Mouse (Mus musculus): ENCODE data around the gene Vangl2. TPM values are rescaled to one million over a fixed set of nuclear protein-coding genes. Genes with fewer than 3 reads are reported as not detected.

Gene Vangl2
- polyA plus RNA-seq, 1 experiment from 2014 or later, result 23.3 TPM

- H3K9ac ChIP-seq (ENCODE audit: low read length), result no peak overlapping the region
- no peaks in the 10 kb centered on the region for H3K36me3 ChIP-seq (ENCODE audit: control insufficient read depth, insufficient read depth, low read length)
- H3K4me3 ChIP-seq (ENCODE audit: low read depth, low read length), result no peak overlapping the region
- DNase-seq (ENCODE audit: low spot score) (no peak), ATAC-seq (ENCODE audit: insufficient number of reproducible peaks, low FRiP score, low TSS enrichment, low read depth) (no peak)
- WGBS, result 77% methylated on average over 2 of the region's 2 CpGs
- no peaks in the 10 kb centered on the region for H3K9me3 ChIP-seq (ENCODE audit: control insufficient read depth, low read length)
- no peaks in the 10 kb centered on the region for H3K27me3 ChIP-seq (ENCODE audit: control insufficient read depth, insufficient read depth, low read length)
- H3K4me2 ChIP-seq (ENCODE audit: low read depth, severe bottlenecking), result no peak overlapping the region
- H3K4me1 ChIP-seq (ENCODE audit: control insufficient read depth, insufficient read depth, low read length), result no peaks in the 10 kb centered on the region
- H3K27ac ChIP-seq (replicated peaks; ENCODE audit: low read depth, low read length), result no peak overlapping the region
Observed at GRCm38 (mm10) chr1:171957411-171957810, 70.8 kb downstream of the Vangl2 start.

- H3K36me3 ChIP-seq (ENCODE audit: control insufficient read depth, insufficient read depth, low read length), result no peaks in the 10 kb centered on the region
- H3K4me1 ChIP-seq (ENCODE audit: control insufficient read depth, insufficient read depth, low read length), result no peaks in the 10 kb centered on the region
- no peaks in the 10 kb centered on the region for H3K27me3 ChIP-seq (ENCODE audit: control insufficient read depth, insufficient read depth, low read length)
- DNase-seq (ENCODE audit: low spot score), result no peak
- H3K9ac ChIP-seq (ENCODE audit: low read length), result no peak overlapping the region
- H3K27ac ChIP-seq (replicated peaks; ENCODE audit: low read depth, low read length), result no peak overlapping the region
- 78% methylated on average over 6 of the region's 6 CpGs for WGBS
- no peak overlapping the region for H3K4me2 ChIP-seq (ENCODE audit: low read depth, severe bottlenecking)
- no peak overlapping the region for H3K4me3 ChIP-seq (ENCODE audit: low read depth, low read length)
- no peaks in the 10 kb centered on the region for H3K9me3 ChIP-seq (ENCODE audit: control insufficient read depth, low read length)
- no peak for ATAC-seq (ENCODE audit: insufficient number of reproducible peaks, low FRiP score, low TSS enrichment, low read depth)
Observed at GRCm38 (mm10) chr1:171955071-171955470, 73.2 kb downstream of the Vangl2 start.

Other genes starting within 250 kb of the Vangl2 start
- 0.32 and 0.54 TPM in 2 replicates for gene Cd84, start 188.7 kb downstream of the Vangl2 start, polyA plus RNA-seq (2014; fragmentation: Nextera tagmentation; extraction: Ambion mirVana)
- not detected in 2 replicates for gene Gm10521, start 132.8 kb downstream of the Vangl2 start, polyA plus RNA-seq (2014; fragmentation: Nextera tagmentation; extraction: Ambion mirVana)
- not detected in 2 replicates for gene Slamf6, start 110.9 kb downstream of the Vangl2 start, polyA plus RNA-seq (2014; fragmentation: Nextera tagmentation; extraction: Ambion mirVana)
- gene Nhlh1, start 29.1 kb upstream of the Vangl2 start, polyA plus RNA-seq (2014; fragmentation: Nextera tagmentation; extraction: Ambion mirVana), result not detected in 2 replicates
- 173 and 197 TPM in 2 replicates for gene Copa, start 54.1 kb upstream of the Vangl2 start, polyA plus RNA-seq (2014; fragmentation: Nextera tagmentation; extraction: Ambion mirVana)
- gene Ncstn, start 54.4 kb upstream of the Vangl2 start, polyA plus RNA-seq (2014; fragmentation: Nextera tagmentation; extraction: Ambion mirVana), result 86.8 and 89.2 TPM in 2 replicates
- gene Pex19, start 98.3 kb upstream of the Vangl2 start, polyA plus RNA-seq (2014; fragmentation: Nextera tagmentation; extraction: Ambion mirVana), result 176 and 180 TPM in 2 replicates
- 119 and 127 TPM in 2 replicates for gene Dcaf8, start 119.6 kb upstream of the Vangl2 start, polyA plus RNA-seq (2014; fragmentation: Nextera tagmentation; extraction: Ambion mirVana)
- 81.9 and 82.3 TPM in 2 replicates for gene Pea15a, start 178.4 kb upstream of the Vangl2 start, polyA plus RNA-seq (2014; fragmentation: Nextera tagmentation; extraction: Ambion mirVana)
- 1.6 and 2.2 TPM in 2 replicates for gene Casq1, start 191.4 kb upstream of the Vangl2 start, polyA plus RNA-seq (2014; fragmentation: Nextera tagmentation; extraction: Ambion mirVana)
- gene Atp1a4, start 230.0 kb upstream of the Vangl2 start, polyA plus RNA-seq (2014; fragmentation: Nextera tagmentation; extraction: Ambion mirVana), result not detected in 2 replicates
- 31.9 and 35.4 TPM in 2 replicates for gene Igsf8, start 233.2 kb upstream of the Vangl2 start, polyA plus RNA-seq (2014; fragmentation: Nextera tagmentation; extraction: Ambion mirVana)